Mouse (Mus musculus) naive thymus-derived CD4-positive, alpha-beta T cell, adult 2 months (primary cell): ENCODE measurements around the gene Pithd1.
"Not testable (repeated sequence)": the region's sequence is repeated elsewhere in the genome, so short reads cannot be mapped to it uniquely, and the experiment has no call there.

Experiments used
- DNase-seq: peaks from one replicate; pipeline ENCODE4 v3.0.0-alpha.2; 2011; ENCODE audit warnings: low read depth

Gene Pithd1

DNA sequence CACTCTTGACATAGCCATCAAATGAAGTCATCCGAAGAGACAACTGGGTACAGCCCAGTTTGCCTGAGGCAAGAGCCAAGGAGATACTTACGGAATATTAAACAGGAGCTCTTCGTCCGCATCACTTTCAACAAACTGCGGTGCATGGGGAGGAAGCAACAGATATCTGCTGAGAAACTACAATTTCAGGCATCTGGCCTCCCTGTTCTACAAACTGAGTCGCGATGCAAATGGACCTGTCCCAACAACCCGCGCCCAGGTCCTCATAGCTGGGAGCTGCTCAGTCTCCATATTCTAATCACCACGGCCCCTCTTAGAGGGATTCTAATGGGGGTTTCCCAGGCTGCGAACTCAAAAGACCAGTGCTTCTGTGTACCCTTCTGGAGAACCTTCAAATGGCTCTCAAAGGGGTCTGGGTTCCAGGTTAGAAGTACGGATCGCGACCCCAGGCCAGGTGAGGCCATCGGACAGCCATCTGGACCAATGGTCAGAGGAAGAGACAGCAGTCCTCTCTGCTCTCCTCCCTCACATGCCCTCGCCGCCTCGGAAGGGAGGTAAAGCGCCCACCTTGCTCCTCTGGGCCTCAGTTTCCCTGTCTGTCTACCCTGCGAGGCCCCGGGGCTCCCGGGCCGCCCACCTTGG, 642 bp downstream of the Pithd1 start:
- DNase-seq: peak; percentile 39

- DNase-seq: no peak
These were observed 1.3 kb downstream of the Pithd1 start for GRCm38 (mm10) chr4:135985769-135986168.

DNA sequence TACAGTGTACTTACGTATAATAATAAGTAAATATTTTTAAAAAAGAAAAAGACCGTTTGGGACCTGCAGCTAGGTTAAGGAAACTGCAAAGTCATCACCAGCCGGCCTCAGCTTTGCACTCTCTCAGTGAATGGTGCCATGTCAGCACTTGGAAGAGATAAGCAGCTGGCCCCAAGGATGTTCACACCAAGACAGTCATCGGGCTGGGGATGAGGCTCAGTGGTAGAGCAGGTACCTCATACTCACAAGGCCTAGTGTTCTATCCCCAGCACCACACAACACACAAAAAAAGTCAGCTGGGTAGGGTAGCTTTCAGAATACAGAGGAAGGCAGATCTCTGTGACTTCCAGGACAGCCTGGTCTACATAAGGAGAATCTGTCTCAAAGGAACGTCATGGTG, 1.9 kb downstream of the Pithd1 start:
- DNase-seq: no peak

GRCm38 (mm10) chr4:135984556-135984955, 2.5 kb downstream of the Pithd1 start:
- DNase-seq: no peak

DNA sequence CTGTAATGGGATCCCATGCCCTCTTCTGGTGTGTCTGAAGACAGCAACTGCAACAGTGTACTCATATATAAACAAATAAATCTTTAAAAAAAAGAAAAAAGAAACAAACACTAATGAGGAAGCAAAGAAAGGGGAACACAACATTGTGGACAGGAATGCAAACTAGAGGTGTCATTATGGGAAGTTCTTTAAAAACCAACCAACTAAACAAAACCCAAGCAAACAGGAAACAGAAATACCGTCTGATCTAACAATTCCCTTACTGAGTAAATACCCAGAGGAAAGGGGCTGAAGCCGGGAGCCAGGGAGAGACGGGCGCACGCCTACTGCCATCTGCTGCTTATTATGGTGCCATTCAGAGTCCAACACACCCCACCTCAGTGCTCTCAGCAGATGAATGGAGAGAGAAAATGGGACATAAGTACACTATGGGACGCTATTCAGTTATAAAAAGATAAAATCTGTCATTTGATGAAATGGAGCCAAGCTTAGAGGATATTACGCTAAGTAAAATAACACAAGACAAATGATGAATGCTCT, 5.5 kb downstream of the Pithd1 start:
- no peak for DNase-seq

- not testable (repeated sequence) for DNase-seq
These were observed 6.8 kb downstream of the Pithd1 start for GRCm38 (mm10) chr4:135980223-135980622.

GRCm38 (mm10) chr4:135976146-135976545, 10.9 kb downstream of the Pithd1 start:
- DNase-seq: no peak

- DNase-seq: no peak
These were observed 13.9 kb downstream of the Pithd1 start for GRCm38 (mm10) chr4:135972911-135973811.

DNA sequence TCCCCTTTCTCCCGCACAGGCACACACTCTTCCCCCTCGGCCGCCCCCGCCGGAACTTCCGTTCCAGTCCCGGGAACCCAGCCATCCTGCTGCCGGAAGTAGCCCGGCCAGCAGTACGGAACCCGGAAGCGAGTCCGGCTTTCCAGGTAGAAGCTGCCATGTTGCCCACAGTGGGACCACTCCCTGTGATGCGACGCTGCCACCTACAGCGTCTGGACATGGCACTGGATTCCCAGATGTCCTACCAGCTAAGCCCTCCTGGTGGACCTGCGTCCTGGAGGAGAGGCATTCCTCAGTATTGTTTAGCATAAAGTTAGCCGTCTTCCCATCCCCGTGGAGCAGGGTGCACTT, 14.5 kb downstream of the Pithd1 start, which contains the start of gene Lypla2:
Gene Lypla2 (minus strand): TSS at position 71 of the 351 bp plus-strand sequence.
- DNase-seq: peak; percentile 67

GRCm38 (mm10) chr4:135971805-135972555, 15.1 kb downstream of the Pithd1 start:
- peak; percentile 59 for DNase-seq

DNA sequence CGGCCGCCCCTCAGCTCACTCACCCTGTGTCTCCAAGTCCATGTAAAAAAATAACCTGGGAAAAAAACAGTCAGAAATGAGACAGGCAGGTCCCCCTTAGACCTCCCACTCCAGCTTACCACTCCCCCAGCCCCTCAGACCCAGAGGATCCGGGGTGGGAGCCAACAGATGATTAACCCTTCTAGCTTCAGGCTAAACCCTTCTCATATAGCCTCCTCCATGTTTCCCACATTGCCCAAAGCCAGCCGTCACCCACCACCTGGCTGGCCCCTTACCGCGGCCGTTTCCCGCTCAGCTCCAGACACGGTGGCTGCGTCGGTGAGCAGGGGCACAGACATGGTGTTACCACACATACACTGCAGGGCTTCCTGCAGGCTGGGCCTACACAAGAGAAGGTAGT, 16.5 kb downstream of the Pithd1 start:
- no peak for DNase-seq

DNA sequence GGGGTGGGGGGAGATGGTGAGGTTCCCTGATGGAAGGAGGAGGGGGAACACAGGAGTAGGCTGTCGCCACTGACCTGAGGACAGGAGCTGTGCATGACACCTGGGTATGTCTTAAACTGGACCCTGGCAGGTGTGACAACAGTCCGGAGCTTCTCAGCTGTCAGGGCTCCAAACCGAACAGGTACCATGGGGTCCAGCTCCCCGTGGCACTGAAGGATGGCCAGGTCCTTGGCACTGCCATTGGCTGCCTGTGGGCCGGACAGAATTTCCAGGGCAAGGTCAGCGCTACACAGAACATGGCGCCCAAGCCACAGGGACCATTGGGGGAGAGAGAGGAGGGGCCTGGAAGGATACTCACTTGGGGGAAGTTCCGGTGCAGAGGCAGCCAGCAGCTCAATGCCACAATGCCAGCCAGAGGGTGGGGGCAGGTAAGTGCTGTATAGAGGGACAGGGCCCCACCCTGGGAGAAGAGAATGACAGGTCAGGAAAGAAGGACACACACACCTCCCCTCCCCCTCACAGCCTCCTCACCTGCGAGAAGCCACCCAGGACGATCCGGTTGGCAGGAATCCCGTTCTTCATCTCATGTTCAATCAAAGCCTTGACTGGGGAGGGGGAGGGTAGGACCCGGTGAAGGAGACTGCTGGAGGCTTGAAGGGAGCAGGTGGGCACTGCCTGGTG, 17.9 kb downstream of the Pithd1 start:
- no peak for DNase-seq

GRCm38 (mm10) chr4:135968271-135968869, 18.7 kb downstream of the Pithd1 start:
- DNase-seq: no peak

DNA sequence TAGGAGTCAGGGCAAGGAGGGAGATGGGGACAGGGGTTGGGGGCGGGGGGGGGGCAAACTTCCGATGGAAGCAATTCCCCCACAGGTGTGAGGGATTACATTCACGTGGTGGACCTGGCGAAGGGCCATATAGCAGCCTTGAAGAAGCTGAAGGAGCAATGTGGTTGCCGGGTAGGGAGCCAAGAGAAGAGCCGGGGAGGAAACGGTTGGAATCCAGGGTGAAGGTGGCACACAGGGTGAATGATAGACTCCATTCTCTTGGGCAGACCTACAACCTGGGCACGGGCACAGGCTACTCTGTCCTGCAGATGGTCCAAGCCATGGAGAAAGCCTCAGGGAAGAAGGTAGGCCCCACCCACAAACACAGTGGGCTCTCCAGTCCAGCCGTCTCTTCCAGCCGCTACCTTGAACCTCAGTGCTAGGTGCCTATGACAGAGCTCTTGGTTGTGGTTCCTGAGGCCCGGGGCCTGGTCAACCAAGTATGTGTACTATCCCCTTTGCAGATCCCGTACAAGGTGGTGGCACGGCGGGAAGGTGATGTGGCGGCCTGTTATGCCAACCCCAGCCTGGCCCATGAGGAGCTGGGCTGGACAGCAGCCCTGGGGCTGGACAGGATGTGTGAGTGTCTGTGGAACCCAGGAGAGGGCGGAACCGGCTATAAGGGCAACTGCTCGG, 19.8 kb downstream of the Pithd1 start:
- DNase-seq: no peak

GRCm38 (mm10) chr4:135966283-135966682, 20.8 kb downstream of the Pithd1 start:
- DNase-seq: no peak

GRCm38 (mm10) chr4:135965113-135965512, 22.0 kb downstream of the Pithd1 start:
- no peak for DNase-seq

DNA sequence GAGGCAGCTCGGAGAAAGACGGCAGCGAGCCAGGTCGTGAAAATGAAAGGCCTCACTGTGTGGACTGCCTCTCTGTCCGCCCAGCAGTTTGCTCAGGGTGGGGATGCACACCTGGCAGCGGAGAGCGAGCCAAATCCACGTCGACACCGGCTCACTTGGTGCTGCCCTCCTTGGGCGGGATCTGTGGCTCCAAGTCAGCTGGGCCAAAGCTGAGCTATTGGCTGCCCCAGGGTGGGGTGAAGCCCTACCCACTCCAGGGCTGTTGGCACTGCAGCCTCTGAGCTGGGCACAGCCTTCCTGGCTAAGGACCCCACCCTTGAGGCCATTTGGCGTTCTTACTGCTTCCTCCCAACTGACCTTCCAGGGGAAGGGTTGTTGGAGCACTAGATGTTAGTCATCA, 22.6 kb downstream of the Pithd1 start:
- DNase-seq: peak; percentile 44

DNA sequence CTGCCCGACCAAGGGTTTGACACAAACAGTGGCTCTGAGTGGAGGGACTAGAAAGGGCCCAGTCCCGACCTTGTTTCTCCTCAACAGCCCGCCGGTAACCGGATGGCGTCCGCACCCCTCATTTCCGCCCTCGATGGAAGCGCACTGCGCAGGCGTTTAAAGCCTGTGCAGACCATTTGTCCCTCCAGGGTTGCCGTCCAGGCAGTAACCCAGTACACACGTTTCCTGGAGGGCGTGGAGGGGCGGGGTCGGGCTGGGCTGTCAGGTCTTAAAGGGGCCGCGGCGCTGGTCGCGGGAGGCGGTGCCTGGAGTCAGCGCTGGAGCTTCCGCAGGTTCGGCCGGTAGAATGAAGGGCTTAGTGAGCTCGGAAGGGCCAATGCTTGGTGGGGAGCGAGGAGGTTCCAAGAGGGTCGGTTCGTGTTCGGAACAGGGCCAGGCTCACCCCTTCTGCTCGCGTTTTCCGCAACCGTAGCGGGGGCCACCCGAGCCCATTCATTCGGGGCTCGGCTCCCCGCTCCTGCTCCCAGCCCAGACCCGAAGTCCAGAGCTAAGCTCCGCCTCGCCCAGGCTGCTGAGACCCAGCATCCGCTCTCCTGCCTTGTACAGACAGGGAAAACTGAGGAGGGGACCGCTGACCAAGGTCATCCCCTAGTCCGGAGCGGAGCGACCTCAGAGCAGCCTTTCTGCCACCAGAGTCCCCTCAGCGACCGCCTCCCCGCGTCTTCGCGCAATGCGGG, 23.4 kb downstream of the Pithd1 start, which contains the start of gene Gale:
Gene Gale (plus strand): TSS at position 271 of the 737 bp plus-strand sequence.
- peak; percentile 97 for DNase-seq

DNA sequence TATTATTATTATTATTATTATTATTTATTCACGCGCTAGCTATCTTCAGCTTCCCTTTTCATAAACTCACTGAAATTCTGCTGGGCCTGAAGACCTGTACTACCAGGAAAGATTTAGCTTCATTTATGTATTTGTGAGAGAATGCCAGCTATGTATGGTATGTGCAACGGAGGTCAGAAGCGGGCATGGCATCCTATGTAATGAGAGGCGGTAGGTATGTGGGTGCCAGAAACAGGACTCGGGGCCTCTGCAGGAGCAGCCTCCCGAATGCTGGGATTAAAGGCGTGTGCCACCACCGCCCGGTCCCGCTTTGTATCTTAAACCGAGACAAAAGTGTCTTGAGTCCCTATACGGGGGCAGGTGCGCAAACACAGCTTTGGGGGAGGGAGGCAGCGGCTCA, 24.1 kb downstream of the Pithd1 start:
- DNase-seq: no peak

DNA sequence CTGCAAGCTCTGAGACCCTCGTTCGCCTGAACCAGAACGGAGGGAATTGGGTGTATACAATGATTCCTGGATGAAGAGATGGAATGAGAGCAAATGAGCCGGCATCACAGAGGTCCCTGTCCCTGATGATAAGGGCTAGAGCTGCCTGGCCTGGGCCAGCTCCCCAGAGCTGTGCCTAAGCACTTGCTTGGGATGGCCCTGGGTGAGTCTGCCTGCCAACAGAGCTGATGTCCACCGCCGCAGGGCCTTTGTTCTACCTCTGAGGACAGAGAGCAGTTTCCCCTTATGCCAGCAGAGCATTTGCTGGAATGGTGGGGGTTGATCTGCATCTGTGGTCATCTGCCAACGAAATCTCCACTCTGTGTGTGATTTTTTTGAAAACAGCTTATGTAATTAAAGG, 24.9 kb downstream of the Pithd1 start:
- DNase-seq: no peak
